Mouse (Mus musculus): Measurements from ENCODE around the gene Nemf. TPM values are rescaled to one million over a fixed set of nuclear protein-coding genes. Genes with fewer than 3 reads are reported as not detected.
"Not testable (repeated sequence)": the region's sequence is repeated elsewhere in the genome, so short reads cannot be mapped to it uniquely, and the experiment has no call there.

The Nemf gene
- polyA plus RNA-seq, 1 experiment = 0.71 TPM

- H3K4me1 ChIP-seq (ENCODE audit: control insufficient read depth, insufficient read depth, insufficient read length, low read length) = 0 out of 2 replicates have a peak, but pooled peaks cover 2% of the 10 kb centered on the region
- H3K4me3 ChIP-seq (ENCODE audit: low read depth, low read length) = no peak overlapping the region
- no peak overlapping the region for H3K27ac ChIP-seq (ENCODE audit: insufficient read depth, low read depth, low read length)
- TF ChIP-seq CTCF (IDR thresholded peaks at IDR 0.05; ENCODE audit: extremely low read depth, insufficient read length, insufficient replicate concordance, low read depth, low read length) = no peak
- no peak for TF ChIP-seq POLR2A (IDR thresholded peaks at IDR 0.05; ENCODE audit: low read depth, low read length)
- 86% methylated on average over 1 of the region's 1 CpGs for WGBS
- peaks cover 8% of the 10 kb centered on the region for H3K36me3 ChIP-seq (ENCODE audit: control insufficient read depth, insufficient read depth, low read length)
- H3K27me3 ChIP-seq (ENCODE audit: control insufficient read depth, insufficient read depth, low read length) = no peaks in the 10 kb centered on the region
Measured at GRCm38 (mm10) chr12:69382880-69383279, 25.9 kb upstream of the Nemf start.

- TF ChIP-seq POLR2A (IDR thresholded peaks at IDR 0.05; ENCODE audit: low read depth, low read length) (no peak), CTCF (IDR thresholded peaks at IDR 0.05; ENCODE audit: extremely low read depth, insufficient read length, insufficient replicate concordance, low read depth, low read length) (no peak)
- H3K27me3 ChIP-seq (ENCODE audit: control insufficient read depth, insufficient read depth, low read length) = no peaks in the 10 kb centered on the region
- no peak overlapping the region for H3K27ac ChIP-seq (ENCODE audit: insufficient read depth, low read depth, low read length)
- H3K4me3 ChIP-seq (ENCODE audit: low read depth, low read length) = no peak overlapping the region
- 83% methylated on average over 11 of the region's 11 CpGs for WGBS
- peaks cover 20% of the 10 kb centered on the region for H3K36me3 ChIP-seq (ENCODE audit: control insufficient read depth, insufficient read depth, low read length)
- H3K4me1 ChIP-seq (ENCODE audit: control insufficient read depth, insufficient read depth, insufficient read length, low read length) = no peaks in the 10 kb centered on the region
Measured at GRCm38 (mm10) chr12:69378558-69379454, 21.8 kb upstream of the Nemf start.

- not testable (repeated sequence) for H3K4me3 ChIP-seq (ENCODE audit: low read depth, low read length); H3K27me3 ChIP-seq (ENCODE audit: control insufficient read depth, insufficient read depth, low read length); H3K27ac ChIP-seq (ENCODE audit: insufficient read depth, low read depth, low read length); H3K4me1 ChIP-seq (ENCODE audit: control insufficient read depth, insufficient read depth, insufficient read length, low read length)
- WGBS = 85% methylated on average over 6 of the region's 6 CpGs
- peaks cover 31% of the 10 kb centered on the region for H3K36me3 ChIP-seq (ENCODE audit: control insufficient read depth, insufficient read depth, low read length)
Measured at GRCm38 (mm10) chr12:69377636-69378035, 20.7 kb upstream of the Nemf start.

GRCm38 (mm10) chr12:69377188-69377587 is 20.2 kb upstream of the Nemf start:
- H3K27me3 ChIP-seq (ENCODE audit: control insufficient read depth, insufficient read depth, low read length) = no peaks in the 10 kb centered on the region
- no peak overlapping the region for H3K27ac ChIP-seq (ENCODE audit: insufficient read depth, low read depth, low read length)
- H3K4me3 ChIP-seq (ENCODE audit: low read depth, low read length) = no peak overlapping the region
- TF ChIP-seq POLR2A (IDR thresholded peaks at IDR 0.05; ENCODE audit: low read depth, low read length) (no peak), CTCF (IDR thresholded peaks at IDR 0.05; ENCODE audit: extremely low read depth, insufficient read length, insufficient replicate concordance, low read depth, low read length) (no peak)
- 40% methylated on average over 1 of the region's 1 CpGs for WGBS
- peaks cover 31% of the 10 kb centered on the region for H3K36me3 ChIP-seq (ENCODE audit: control insufficient read depth, insufficient read depth, low read length)
- H3K4me1 ChIP-seq (ENCODE audit: control insufficient read depth, insufficient read depth, insufficient read length, low read length) = no peaks in the 10 kb centered on the region

GRCm38 (mm10) chr12:69376132-69376531 is 19.2 kb upstream of the Nemf start:
- Histone ChIP-seq H3K4me3 (ENCODE audit: low read depth, low read length) (no peak overlapping the region), H3K27ac (ENCODE audit: insufficient read depth, low read depth, low read length) (no peak overlapping the region), H3K36me3 (ENCODE audit: control insufficient read depth, insufficient read depth, low read length) (peaks cover 31% of the 10 kb centered on the region), H3K4me1 (ENCODE audit: control insufficient read depth, insufficient read depth, insufficient read length, low read length) (no peaks in the 10 kb centered on the region), H3K27me3 (ENCODE audit: control insufficient read depth, insufficient read depth, low read length) (no peaks in the 10 kb centered on the region)
- no peak for TF ChIP-seq CTCF (IDR thresholded peaks at IDR 0.05; ENCODE audit: extremely low read depth, insufficient read length, insufficient replicate concordance, low read depth, low read length)
- no peak for TF ChIP-seq POLR2A (IDR thresholded peaks at IDR 0.05; ENCODE audit: low read depth, low read length)
- 31% methylated on average over 2 of the region's 2 CpGs for WGBS

- H3K27me3 ChIP-seq (ENCODE audit: control insufficient read depth, insufficient read depth, low read length) = no peaks in the 10 kb centered on the region
- peak overlapping the region; percentile 97; the same call in 1 of the 2 replicates for H3K27ac ChIP-seq (ENCODE audit: insufficient read depth, low read depth, low read length)
- H3K36me3 ChIP-seq (ENCODE audit: control insufficient read depth, insufficient read depth, low read length) = peaks cover 27% of the 10 kb centered on the region
- peak overlapping the region; percentile 54 for H3K4me3 ChIP-seq (ENCODE audit: low read depth, low read length)
- WGBS = 6% methylated on average over 11 of the region's 11 CpGs
- H3K4me1 ChIP-seq (ENCODE audit: control insufficient read depth, insufficient read depth, insufficient read length, low read length) = peaks cover 2% of the 10 kb centered on the region; the same call in 1 of the 2 replicates
- no peak for TF ChIP-seq CTCF (IDR thresholded peaks at IDR 0.05; ENCODE audit: extremely low read depth, insufficient read length, insufficient replicate concordance, low read depth, low read length)
- no peak for TF ChIP-seq POLR2A (IDR thresholded peaks at IDR 0.05; ENCODE audit: low read depth, low read length)
Measured at GRCm38 (mm10) chr12:69373850-69374766, 17.1 kb upstream of the Nemf start.
